Mouse (Mus musculus): Measurements from ENCODE around the gene Itprip.

DNA sequence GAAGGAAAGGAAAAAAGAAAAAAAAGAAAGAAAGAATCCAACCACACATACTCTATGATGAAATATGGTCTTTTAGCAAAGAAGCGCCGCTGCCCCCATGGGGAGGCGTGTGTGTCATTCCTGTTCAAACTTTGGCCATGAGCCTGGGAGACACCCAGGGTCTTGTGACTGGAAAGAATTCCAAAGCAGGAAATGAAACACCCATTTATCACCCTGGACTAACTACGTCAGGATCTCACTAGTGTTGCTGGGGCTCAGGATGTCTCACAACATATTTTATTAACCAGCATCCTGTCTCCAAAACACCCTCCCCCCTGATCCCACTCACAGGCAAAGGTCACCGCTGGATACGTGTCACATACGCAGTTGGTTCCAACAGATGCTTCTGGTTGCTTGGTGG is 32.5 kb downstream of the Itprip start:
- no peak for TF ChIP-seq POLR2A (IDR thresholded peaks at IDR 0.05; ENCODE audit: extremely low read depth, insufficient read depth, low read length)
- TF ChIP-seq CTCF (IDR thresholded peaks at IDR 0.05; ENCODE audit: extremely low read depth, insufficient read depth, low read length) = no peak

Data from cortical plate, adult 2 months (tissue).